Mouse (Mus musculus) cerebellum, postnatal 14 days (tissue): ENCODE measurements around the gene Mbnl1.
"Not testable (repeated sequence)": the region's sequence is repeated elsewhere in the genome, so short reads cannot be mapped to it uniquely, and the experiment has no call there.

Source experiments
- DNase-seq, 2 experiments: peaks; one replicate each; pipeline ENCODE4 v3.0.0; 2021; ENCODE audit warnings: mixed read lengths in 2 of 2

Mbnl1 gene

DNA sequence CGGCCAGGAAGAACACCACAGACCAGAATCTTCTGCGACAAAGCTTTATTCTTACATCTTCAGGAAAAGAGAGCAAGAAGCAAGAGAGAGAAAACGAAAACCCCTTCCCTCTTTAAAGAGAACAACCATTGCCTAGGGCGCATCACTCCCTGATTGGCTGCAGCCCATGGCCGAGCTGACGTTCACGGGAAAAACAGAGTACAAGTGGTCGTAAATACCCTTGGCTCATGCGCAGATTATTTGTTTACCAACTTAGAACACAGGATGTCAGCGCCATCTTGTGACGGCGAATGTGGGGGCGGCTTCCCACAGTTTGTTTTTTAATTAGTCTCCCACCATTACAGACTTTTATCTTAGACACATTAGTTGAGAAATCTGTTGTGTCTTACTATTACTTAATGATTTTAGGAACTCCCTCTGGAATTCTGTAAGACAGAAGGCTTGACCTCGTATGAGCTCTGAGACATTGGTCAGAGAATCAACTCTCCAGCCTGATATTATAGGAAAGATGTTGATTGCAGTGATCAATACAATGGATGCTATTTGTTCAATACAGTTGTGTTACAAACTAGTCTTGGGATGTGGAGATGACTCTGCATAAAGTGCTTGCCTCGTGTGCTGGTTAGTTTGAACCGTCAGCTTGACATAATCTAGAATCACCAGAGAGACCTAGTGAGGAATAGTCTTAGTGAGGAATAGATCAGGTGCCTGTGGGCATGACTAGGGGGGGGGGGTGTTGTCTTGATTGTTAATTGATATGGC is 22.3 kb downstream of the Mbnl1 start:
- not testable (repeated sequence) for DNase-seq

DNA sequence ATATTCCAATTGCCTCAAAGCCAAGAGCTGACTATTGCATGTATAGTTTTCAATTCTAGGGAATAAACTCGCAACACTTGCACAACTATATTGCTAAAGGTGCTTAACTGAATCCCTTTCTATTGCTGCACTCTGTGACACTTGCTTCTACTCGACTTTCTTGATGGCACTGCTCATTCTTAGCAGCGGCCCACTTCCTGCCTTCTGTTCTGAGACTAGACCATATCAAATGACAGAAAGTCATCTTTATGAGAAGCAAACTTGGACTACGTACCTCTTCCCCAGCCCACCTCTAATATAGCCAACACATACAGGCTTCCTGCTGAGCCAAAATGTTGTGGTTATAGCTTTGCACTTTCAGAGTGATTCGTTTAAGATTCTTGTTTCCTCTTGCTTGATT is 23.6 kb downstream of the Mbnl1 start:
- DNase-seq = no peak

GRCm38 (mm10) chr3:60498151-60498550 is 25.5 kb downstream of the Mbnl1 start:
- no peak for DNase-seq

DNA sequence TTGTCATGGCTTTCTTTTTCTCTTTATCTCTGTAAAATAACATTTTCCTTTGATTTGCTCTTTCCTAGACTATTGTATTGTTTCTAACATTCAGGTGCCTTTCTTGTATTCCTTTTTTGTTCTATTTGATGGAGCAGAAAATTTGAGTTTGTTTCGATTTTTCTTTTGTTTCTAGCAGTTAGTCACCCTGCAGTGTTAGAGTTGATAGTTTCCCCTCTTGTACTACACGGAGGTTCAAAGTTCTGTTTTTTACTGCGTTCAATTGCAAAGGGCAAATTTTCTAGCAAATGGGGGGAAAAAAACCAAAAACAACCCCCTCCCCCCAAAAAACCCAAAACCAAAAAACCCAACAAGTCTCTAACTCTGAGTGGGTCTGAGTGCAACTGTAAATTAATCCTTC is 26.0 kb downstream of the Mbnl1 start:
- no peak for DNase-seq

DNA sequence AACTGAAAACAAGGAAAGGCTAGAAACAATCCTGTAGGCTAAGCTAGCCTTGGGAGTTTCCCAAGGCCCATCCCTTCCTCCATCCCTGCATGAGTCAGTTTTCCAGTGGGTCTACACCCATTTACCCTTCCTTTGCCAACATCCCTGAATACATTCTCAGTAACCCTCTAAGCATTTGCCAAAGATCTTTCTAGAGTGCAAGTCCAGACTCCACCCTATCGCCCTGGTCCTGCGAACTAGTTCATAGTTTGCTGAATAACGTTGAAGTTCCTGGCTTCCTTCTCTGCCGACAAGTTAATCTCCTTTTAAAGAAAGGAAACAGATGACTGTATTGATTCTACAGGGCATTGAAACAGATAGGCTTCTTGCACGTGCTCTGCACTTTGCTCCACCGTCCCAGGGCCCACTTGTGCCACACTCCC is 26.5 kb downstream of the Mbnl1 start:
- DNase-seq = no peak

DNA sequence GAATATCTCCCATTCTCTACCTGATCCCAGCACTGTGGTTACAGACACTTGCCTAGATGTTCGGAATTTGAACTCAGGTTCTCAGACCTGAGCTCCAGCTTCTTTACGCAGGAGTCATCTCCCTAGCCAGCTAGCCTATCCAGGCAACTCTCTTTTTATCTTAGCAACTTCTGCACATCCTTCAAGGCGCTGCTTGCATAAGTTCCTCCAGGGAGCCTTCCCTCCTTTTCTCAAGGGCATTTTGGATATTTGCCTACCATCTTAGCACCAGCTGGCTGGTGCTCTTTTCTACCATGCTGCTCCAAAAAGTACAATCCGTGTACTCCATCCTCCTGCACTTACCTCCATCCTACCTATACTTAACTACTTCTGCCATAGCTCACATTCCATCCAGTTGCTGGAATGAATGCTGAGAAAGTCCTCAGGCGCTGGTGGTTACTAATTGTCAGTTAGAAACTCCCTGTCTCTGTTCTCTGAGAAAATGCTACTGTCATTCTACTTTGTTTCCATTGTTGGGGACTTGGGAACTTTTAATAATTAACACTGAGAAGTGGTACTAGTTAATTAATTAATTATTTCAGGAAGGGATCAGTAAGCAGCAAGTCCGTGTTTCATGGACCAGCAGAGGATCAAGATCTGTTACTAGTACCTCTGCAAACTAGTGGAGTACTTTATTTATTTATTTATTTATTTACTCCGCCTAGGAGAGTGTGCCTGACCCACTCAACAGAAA is 27.3 kb downstream of the Mbnl1 start:
- DNase-seq = no peak

DNA sequence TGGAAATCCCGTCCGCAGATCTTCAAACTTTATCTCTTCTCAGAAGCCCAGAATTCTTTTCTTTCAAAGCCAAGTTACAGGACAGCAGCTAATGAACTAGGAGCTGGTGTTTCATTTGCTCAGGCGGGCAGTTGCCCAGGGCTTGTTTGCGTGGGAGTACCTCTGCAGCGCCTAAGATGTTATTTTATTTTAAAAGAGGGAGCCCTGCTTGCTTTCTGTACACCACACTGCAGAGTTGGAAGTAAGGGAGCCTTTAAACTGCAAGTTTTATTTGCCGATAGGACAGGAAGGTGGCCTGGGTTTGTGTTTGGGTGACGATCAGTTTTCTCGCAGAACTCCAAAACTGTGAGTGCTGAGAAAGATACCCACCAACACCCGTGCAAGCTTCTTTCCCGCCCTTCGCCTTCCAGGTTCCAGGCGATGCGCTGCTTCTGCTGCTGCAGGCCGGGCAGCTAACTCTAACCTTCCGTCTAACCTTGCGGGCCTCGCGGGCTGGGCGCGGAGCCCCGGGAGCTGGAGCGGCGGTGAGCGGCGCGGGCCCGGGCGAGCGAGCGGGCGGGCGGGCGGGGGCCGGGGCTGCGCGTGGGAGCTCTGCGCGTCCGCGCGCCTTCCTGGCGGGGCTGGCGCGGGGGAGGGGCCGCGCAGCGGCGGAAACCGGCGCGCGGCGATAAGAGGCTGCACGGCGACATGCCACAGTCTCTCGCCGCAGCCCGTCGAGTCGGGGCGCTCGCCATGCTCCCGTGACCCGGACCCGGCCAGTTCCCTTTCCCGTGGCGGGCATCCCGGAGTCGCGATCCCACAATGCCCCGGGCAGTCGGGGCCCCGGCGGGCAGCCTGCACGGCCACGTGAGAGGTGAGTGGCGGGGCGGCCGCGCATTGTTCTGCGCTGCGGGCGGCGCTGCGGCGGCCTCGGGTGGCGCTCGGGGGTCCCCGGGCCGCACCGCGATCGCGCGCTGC is 28.2 kb downstream of the Mbnl1 start:
- peak; percentile 79 to 86 for DNase-seq

- peak; percentile 71 to 79 for DNase-seq
Measured at GRCm38 (mm10) chr3:60501561-60502151, 29.0 kb downstream of the Mbnl1 start.

- DNase-seq = no peak
Measured at GRCm38 (mm10) chr3:60502155-60502987, 29.7 kb downstream of the Mbnl1 start.

- no peak for DNase-seq
Measured at GRCm38 (mm10) chr3:60503196-60503595, 30.6 kb downstream of the Mbnl1 start.

GRCm38 (mm10) chr3:60504775-60505430 is 32.3 kb downstream of the Mbnl1 start:
- no peak for DNase-seq

DNA sequence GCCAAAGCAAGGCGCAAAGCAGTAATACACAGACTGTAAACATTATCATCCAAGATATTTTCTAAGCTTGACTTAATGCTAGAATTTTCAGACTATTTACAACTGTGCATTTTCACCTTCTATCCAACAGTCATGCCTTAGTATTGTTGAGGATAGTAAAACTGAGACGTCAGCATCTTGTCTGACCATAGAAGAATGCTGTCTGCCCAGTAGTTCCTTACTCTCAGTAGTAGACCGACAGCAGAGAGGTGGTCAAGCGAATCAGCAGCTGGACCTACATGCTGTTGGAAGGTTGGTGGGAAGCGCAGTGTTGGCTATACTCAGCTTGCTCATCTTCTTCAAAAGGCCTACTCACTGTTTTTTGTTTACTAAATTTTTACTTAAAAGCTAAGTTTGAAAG is 34.2 kb downstream of the Mbnl1 start:
- no peak for DNase-seq

DNA sequence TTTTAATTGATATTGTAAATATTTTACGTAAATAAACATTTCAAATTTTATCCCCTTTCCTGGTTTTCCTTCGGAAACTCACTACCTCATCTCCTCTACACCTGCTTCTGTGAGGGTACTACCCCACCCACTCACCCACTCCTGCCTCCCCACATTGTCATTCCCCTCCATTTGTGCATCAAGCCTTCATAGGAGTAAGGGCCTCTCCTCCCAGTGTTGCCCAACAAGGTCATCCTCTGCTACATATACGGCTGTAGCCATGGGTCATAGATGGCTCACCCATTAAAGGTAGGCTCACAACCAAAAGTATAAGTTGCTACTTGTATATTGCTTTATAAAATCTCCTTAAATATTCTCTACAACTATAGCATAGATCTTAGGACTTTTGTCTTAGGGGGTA is 34.9 kb downstream of the Mbnl1 start:
- no peak for DNase-seq

DNA sequence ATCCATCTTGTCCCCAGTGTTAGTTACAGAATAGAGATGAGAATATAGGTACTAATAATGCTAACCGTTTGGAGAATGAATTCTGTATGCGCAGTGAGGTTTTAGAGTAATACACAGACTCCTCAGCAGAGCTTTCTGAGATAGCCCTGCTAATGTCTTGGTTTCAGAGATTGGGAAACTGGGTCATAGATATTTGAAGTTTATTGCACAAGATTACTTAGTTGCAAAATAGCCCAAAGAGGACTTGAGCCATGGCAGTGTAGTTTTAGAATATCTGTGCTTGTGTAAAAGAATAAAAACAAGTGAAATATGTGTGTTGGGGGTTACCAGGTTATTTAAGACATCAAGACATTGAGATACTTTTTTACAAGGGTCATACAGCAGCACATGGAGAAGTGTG is 35.3 kb downstream of the Mbnl1 start:
- DNase-seq = no peak

GRCm38 (mm10) chr3:60511197-60511596 is 38.6 kb downstream of the Mbnl1 start:
- DNase-seq = no peak

DNA sequence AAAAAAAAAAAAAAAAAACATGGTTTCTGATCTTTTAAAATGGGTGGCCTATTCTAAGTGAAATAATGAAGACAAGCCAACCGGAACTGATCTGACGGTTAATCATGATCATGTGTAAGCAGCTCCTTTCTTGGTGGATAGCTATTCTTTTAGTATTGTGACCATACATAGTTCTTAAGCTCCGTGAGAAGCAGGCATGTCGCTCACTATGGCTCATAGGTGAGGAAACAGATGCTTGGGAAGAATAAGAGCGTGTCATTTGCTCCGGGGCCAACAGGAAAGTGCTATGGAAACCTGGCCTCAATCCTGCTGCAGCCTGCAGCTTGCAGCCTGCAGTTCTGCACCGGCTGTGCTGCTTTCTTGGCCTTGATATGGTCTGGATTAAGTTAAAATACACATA is 40.7 kb downstream of the Mbnl1 start:
- DNase-seq = peak; percentile 58 to 69

- peak; percentile 31 to 55 for DNase-seq
Measured at GRCm38 (mm10) chr3:60513746-60514145, 41.1 kb downstream of the Mbnl1 start.

GRCm38 (mm10) chr3:60515430-60515829 is 42.8 kb downstream of the Mbnl1 start:
- no peak for DNase-seq

GRCm38 (mm10) chr3:60516054-60516674 is 43.5 kb downstream of the Mbnl1 start:
- peak; percentile 57 to 59 for DNase-seq

DNA sequence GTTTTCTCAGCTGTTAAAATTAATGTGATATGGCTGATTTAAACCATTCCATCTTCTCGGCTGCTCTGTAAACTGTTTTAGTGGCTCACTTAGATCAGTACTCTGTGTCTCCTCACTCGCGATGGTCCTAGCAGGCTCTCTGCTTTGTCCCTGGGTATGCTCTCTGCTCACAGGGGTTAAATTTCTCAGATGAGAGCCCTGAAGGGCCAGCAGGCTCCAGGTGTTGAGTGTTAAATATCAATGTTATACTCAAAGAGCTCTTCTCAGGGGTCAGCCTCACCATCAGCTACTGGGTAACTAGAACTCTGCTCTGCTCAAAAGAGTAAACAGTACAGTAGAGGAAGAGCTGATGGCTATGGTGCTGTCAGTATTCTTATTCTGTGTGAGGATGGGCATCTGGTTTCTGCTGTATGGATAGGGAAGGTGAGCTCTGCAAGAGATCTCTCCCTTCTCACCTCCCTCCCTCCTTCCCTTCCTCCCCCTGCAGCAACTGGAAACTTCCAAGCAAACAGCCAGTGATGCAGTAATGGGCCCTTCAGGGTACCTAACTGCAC is 44.7 kb downstream of the Mbnl1 start:
- no peak for DNase-seq
